Mouse (Mus musculus) WW6 (cell line): Measurements from ENCODE around the gene Ift22.

Source experiments
- DNase-seq: peaks from one replicate; pipeline ENCODE4 v3.0.0-alpha.2; 2013; ENCODE audit warnings: low read depth, low spot score

Gene Ift22

GRCm38 (mm10) chr5:136907991-136908857 lies at the start of gene Ift22:
Gene Ift22, plus strand, starts transcription at chr5:136908150.
- DNase-seq: peak; percentile 76

DNA sequence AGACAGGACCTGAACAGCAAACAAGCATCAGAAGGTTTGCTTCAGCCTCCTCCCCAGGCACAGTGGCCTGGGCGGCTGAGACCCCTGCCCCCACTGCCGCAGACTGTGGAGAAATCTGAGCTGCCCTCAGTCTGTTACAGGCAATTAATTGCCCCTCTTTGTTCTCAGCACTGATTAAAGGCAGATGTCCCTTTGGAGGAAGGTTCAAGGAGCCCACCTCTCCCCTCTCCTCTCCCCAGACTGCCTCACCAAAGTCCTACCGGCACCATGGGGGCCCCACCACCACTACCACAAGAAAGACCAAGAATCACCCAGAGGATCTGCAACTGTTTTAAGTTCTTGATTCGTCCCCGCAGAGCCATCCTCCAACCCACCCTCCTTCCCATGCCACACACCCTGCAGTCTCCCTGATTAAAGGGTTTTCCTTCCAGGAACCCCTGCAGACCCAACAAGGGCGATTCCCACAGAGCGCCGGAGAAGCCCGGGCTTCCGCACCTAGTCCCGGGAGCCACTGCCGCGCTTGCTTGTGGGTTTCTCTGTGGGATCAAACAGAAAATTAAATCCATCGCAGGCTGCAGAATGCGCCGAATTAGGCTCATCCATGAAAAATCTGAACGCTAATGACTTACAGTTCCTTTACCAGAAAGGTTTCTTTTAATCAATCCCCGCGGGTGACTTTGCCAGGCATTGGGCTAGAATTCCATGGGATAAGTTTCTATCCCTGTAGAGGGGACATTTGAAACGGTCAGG lies 46.6 kb upstream of the Ift22 start:
- no peak for DNase-seq

- DNase-seq: no peak
Observed at GRCm38 (mm10) chr5:136862806-136863205, 45.1 kb upstream of the Ift22 start.

GRCm38 (mm10) chr5:136863276-136863675 lies 44.7 kb upstream of the Ift22 start:
- no peak for DNase-seq

- DNase-seq: no peak
Observed at GRCm38 (mm10) chr5:136863961-136864674, 43.8 kb upstream of the Ift22 start.

DNA sequence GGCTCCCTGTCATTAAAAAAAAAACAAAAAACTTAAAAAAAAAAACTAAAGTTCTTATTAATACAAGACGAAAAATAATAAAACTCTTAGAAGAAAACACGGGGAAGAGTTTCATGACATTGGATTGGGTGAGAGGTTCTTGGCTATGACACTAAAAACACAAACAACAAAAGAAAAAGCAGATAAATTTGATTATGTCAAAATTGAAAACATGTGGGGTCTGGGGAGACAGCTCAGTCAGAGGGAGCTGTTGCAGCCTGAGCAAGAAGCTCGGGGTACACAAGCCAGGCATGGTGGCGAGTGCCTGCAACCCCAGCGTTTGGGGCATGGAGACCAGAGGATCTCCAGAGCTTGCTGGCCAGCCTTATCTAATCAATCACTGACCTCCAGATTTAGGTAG lies 40.2 kb upstream of the Ift22 start:
- no peak for DNase-seq

DNA sequence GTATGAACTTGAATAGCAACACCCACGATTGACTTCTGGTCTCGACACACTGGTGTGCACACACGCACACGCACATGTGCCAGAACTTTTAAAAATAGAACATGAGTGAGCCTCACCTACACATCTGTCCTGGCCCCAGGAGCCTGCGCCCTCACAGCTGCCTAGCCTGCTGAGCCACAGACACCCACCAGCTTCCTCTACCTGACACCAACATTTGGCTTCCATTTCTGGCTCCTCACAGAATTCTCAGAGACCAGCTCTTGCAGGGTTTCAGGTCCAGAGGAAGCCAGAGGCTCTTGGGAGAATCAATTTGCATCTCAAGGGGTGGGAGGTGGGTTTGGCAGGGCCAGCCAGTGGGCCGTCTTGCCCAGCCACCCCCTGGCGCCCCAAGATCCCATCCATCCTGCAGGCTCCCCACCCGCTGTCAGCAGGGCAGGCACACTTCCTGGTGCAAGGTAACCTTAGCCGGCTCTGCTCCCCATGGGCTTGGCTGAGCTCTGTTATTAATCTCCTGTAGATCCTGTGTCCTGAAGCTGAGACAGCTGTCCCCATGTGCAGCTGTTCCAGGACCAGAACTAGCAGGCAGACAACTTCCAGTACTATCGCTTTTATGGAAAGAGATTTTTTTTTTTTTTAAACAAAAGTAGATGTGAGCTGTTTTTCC lies 38.4 kb upstream of the Ift22 start:
- DNase-seq: no peak

DNA sequence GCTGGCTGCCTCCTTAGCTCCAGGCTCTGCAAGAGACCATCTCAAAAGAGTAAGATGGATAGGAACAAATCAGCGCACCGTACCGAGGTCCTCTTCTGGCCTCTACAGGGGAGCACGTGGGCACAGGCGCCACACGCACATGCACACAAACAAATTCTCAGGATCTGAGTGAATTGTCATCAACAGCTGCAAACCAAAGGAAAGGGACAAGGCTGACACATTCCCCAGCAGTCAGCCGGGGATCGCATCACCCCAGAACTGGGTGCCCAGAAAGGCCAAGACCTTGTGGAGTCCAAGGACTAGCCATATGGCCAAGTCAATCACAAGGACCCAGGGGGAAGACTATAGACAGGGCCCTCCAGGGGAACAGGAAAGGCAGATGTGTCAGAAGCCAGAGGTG lies 35.5 kb upstream of the Ift22 start:
- no peak for DNase-seq

DNA sequence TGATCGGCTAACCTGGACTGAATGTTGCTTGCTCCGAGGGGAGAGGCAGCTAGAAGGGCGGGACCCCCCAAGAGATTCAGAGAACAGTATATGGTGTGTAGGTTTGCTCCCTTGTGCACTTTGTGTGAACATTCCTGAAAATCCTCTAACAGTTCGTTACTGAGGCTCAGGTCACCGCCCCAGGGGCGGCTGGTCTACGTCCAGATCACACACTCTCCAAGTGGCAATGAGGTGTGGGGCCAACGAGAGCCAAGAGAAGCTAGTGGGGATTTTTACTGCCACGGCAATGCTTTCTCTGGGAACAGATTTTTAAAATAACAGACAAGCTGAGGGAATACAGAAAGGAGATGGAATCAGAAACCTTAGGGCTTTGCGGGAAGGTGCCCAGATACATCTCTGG lies 33.7 kb upstream of the Ift22 start:
- no peak for DNase-seq

- no peak for DNase-seq
Observed at GRCm38 (mm10) chr5:136880101-136880500, 27.8 kb upstream of the Ift22 start.

- peak; percentile 42 for DNase-seq
Observed at GRCm38 (mm10) chr5:136881380-136882009, 26.5 kb upstream of the Ift22 start.

DNA sequence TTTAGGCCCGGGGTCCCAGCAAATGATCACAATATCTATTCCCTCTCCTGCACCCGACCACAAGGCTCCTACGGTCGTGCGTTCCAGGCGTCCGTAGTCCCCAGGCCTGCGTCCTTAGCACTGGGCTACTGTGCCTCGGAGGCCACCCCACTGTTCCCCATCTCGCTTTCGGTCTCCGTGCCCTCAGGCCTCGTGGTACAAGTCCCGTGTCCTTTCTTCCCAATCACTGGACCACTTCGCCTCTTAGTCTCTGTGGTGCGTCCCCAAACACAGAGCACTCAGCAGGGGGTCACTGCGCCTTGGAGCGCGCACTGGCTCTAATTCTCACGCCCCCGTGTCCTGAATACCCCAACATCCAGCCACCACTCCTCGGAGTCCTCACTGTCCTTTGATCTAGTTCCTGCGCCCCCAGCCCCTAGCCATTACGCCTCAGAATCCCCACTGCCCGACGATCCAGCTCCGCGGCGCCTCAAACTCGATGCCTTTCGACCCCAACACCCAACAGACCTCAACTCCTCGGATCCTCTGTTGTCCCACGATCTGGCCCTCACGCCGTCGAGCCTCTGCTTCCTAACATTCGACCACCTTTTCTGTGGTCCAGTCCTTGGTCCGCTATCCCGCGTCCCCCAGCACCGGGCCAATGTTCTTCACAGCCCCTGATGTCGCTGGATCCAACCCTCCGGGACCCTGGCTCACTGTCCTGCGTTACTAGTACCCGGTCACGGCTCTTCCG lies 25.7 kb upstream of the Ift22 start:
- no peak for DNase-seq

GRCm38 (mm10) chr5:136882788-136883439 lies 25.0 kb upstream of the Ift22 start, which contains the start of gene Col26a1:
Gene Col26a1, minus strand, starts transcription at chr5:136883209.
- DNase-seq: no peak

- no peak for DNase-seq
Observed at GRCm38 (mm10) chr5:136886957-136887356, 21.0 kb upstream of the Ift22 start.

DNA sequence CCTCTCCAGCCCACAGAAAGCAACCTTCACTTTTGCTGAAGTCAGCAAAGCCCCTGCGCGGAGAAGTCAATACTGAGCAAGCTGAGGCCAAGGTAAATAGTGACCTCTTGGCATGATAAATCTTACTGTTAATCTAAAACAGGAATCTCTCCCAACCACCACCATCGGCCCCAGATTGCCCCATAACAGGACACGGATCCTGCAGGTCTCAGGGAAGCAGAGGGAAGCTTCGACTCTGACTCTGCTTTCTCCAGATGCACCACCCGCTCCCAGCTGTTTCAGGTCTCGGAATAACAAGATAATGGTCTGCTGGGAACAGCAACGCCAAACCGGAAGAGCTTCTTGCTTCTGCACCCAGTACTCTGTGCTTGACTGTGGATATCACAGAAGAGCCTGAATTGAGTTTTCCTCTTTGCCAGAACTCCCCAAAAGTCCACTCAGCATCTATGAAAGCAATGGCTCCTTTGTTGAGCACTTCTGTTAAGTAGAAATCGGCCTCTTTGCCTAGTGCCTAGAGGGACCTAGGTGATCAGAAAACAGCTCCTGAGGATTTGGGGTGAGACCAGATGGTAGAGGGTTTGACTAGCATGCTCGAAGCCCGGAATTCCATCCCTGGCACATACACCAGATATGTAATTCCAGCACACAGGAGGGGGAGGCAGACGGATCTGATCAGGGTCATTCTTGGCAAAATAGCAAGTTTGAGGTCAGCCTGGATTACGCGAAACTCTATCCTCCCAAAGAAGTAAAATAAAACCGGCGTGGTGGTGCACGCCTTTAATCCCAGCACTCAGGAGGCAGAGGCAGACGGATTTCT lies 19.2 kb upstream of the Ift22 start:
- no peak for DNase-seq

- no peak for DNase-seq
Observed at GRCm38 (mm10) chr5:136894840-136895528, 13.0 kb upstream of the Ift22 start.

DNA sequence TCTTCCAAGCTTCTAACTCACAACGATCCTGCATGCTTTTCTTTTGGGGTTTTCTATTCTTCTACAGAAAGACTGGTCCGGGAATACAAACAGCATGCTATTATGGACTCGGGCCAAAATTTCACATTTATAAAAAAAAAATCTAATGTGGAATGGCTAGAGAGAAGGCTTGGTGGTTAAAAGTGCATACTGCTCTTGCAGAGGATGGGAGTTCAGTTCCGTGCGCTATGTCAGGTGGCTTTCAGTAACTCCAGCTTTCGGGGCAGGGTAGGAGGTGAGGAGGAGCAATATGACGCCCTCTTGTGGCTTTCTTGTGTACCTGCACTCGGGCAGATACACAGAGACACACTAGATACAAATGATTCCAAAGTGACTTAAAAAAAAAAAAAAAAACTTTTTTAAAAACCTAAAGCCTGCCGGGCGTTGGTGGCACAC lies 12.4 kb upstream of the Ift22 start:
- DNase-seq: no peak

GRCm38 (mm10) chr5:136904621-136905020 lies 3.3 kb upstream of the Ift22 start:
- no peak for DNase-seq
